Mouse (Mus musculus): ENCODE measurements at regions not wholly inside any gene's neighbourhood (a gene's known extent, or its start where the extent isn't known, plus 50 kb on each side); places are given as distances from the start of the nearest gene placed in this dataset.

- TF ChIP-seq CTCF (IDR thresholded peaks at IDR 0.05; ENCODE audit: low read depth) (no peak), EP300 (IDR thresholded peaks at IDR 0.05; ENCODE audit: low read depth) (no peak)
Measured at GRCm38 (mm10) chr15:86590033-86590432, 375.8 kb downstream of the Tbc1d22a start.

Measured in heart, postnatal 0 days (tissue).